Mouse (Mus musculus) heart, adult 2 months (tissue): ENCODE measurements around the gene Ndufv1.

Source experiments
- CTCF ChIP-seq: fragments of 200-600 bp; IDR thresholded peaks from 2 replicates; pipeline ENCODE4 v1.8.1; 2022; ENCODE audit warnings: antibody characterized with exemption, mild to moderate bottlenecking, moderate library complexity
- EP300 ChIP-seq: fragments of 200-500 bp; IDR thresholded peaks from 2 replicates; pipeline ENCODE4 v1.6.1; 2011; ENCODE audit warnings: low read depth, low read length, control low read depth; ENCODE audit not compliant: insufficient read depth
- POLR2A ChIP-seq: fragments of 200-500 bp; IDR thresholded peaks from 2 replicates; pipeline ENCODE4 v1.6.1; 2011; ENCODE audit warnings: mild to moderate bottlenecking, low read depth, low read length, control low read depth; ENCODE audit not compliant: insufficient read depth

GRCm38 (mm10) chr19:3994932-3995331 is 17.7 kb downstream of the Ndufv1 start:
- TF ChIP-seq CTCF (no peak), EP300 (no peak), POLR2A (no peak)
